Mouse (Mus musculus) thymus, postnatal 0 days (tissue): ENCODE results near the gene Icam2. TPM values are rescaled to one million over a fixed set of nuclear protein-coding genes. Genes with fewer than 3 reads are reported as not detected.

Source experiments
- DNase-seq: peaks from one replicate; pipeline ENCODE4 v3.0.0-alpha.2; 2015; ENCODE audit warnings: low spot score
- polyA plus RNA-seq: library from polyadenylated mRNA; unstranded; fragments of >200 nt; fragmentation: Nextera tagmentation; extraction: Ambion mirVana; gene quantifications from 2 replicates; pipeline ENCODE4 v1.2.1, GENCODE M21; 2015

Icam2 gene
- polyA plus RNA-seq, 1 experiment from 2014 or later, result 123 TPM

GRCm38 (mm10) chr11:106392597-106393330 is 4.9 kb upstream of the Icam2 start:
- DNase-seq, result no peak

GRCm38 (mm10) chr11:106391546-106392188 is 3.8 kb upstream of the Icam2 start:
- peak; percentile 78 for DNase-seq

- no peak for DNase-seq
Observed at GRCm38 (mm10) chr11:106390757-106391156, 2.9 kb upstream of the Icam2 start.

GRCm38 (mm10) chr11:106389611-106390010 is 1.7 kb upstream of the Icam2 start:
- DNase-seq, result no peak

- peak; percentile 74 for DNase-seq
Observed at GRCm38 (mm10) chr11:106387020-106387419, 855 bp downstream of the Icam2 start.

- DNase-seq, result no peak
Observed at GRCm38 (mm10) chr11:106386409-106386808, 1.5 kb downstream of the Icam2 start.

GRCm38 (mm10) chr11:106383051-106383790 is 4.7 kb downstream of the Icam2 start:
- DNase-seq, result no peak

GRCm38 (mm10) chr11:106382424-106382823 is 5.5 kb downstream of the Icam2 start:
- no peak for DNase-seq

- DNase-seq, result no peak
Observed at GRCm38 (mm10) chr11:106381883-106382282, 6.0 kb downstream of the Icam2 start.

GRCm38 (mm10) chr11:106381011-106381410 is 6.9 kb downstream of the Icam2 start:
- no peak for DNase-seq

- DNase-seq, result peak; percentile 35
Observed at GRCm38 (mm10) chr11:106374979-106375378, 12.9 kb downstream of the Icam2 start.

GRCm38 (mm10) chr11:106374559-106374958 is 13.3 kb downstream of the Icam2 start:
- peak; percentile 95 for DNase-seq

GRCm38 (mm10) chr11:106373998-106374397 is 13.9 kb downstream of the Icam2 start:
- no peak for DNase-seq

- DNase-seq, result peak; percentile 88
Observed at GRCm38 (mm10) chr11:106366316-106366715, 21.6 kb downstream of the Icam2 start.

GRCm38 (mm10) chr11:106365366-106365765 is 22.5 kb downstream of the Icam2 start, which contains the start of gene Prr29:
Gene Prr29 (plus strand): TSS chr11:106365472.
- no peak for DNase-seq

- no peak for DNase-seq
Observed at GRCm38 (mm10) chr11:106364712-106365111, 23.2 kb downstream of the Icam2 start.

- DNase-seq, result peak; percentile 75
Observed at GRCm38 (mm10) chr11:106359350-106359749, 28.5 kb downstream of the Icam2 start.

- peak; percentile 38 for DNase-seq
Observed at GRCm38 (mm10) chr11:106355382-106356128, 32.3 kb downstream of the Icam2 start.

- DNase-seq, result no peak
Observed at GRCm38 (mm10) chr11:106354181-106354580, 33.7 kb downstream of the Icam2 start.

- DNase-seq, result no peak
Observed at GRCm38 (mm10) chr11:106353188-106353587, 34.7 kb downstream of the Icam2 start, which contains the start of gene Scn4a. Gene Scn4a (minus strand): TSS chr11:106353288.

GRCm38 (mm10) chr11:106351941-106352340 is 35.9 kb downstream of the Icam2 start:
- peak; percentile 68 for DNase-seq
